Mouse (Mus musculus): ENCODE measurements at regions not wholly inside any gene's neighbourhood (a gene's known extent, or its start where the extent isn't known, plus 50 kb on each side); places are given as distances from the start of the nearest gene placed in this dataset.
A peak's percentile ranks its signal among the peaks of the same experiment; 100 is the strongest.

GRCm38 (mm10) chr5:96931576-96932152, 65.8 kb upstream of the Bmp2k start:
- no peak for DNase-seq

- DNase-seq, result no peak
These were observed 61.2 kb upstream of the Bmp2k start for GRCm38 (mm10) chr5:96936239-96936638.

- no peak for DNase-seq
These were observed 58.8 kb upstream of the Bmp2k start for GRCm38 (mm10) chr5:96938718-96939117.

- DNase-seq, result no peak
These were observed 58.2 kb upstream of the Bmp2k start for GRCm38 (mm10) chr5:96939273-96939672.

- peak; percentile 37 for DNase-seq
These were observed 57.1 kb upstream of the Bmp2k start for GRCm38 (mm10) chr5:96940170-96941086.

- peak; percentile 74 for DNase-seq
These were observed 56.4 kb upstream of the Bmp2k start for GRCm38 (mm10) chr5:96941087-96941468.

GRCm38 (mm10) chr5:96941518-96941917, 56.0 kb upstream of the Bmp2k start:
- no peak for DNase-seq

Data from retina, postnatal 1 day (tissue).